In genomic region chr19:43708206-43708605, GRCm38 (mm10) we compare ENCODE assay signal across 14 mouse cellular contexts.
"Had no signal": no experiment of that assay in that cellular context is flagged by ENCODE, and none has a peak within 500 bp of the region (broad histone marks: within the 10 kb centered on the region; RNA-seq: fewer than 3 reads in every experiment).

No protein-coding gene starts in this region.

- H3K4me3 ChIP-seq: limb, embryonic 15.5 days; liver, embryonic 12.5 days; megakaryocyte, embryonic 14.5 days; midbrain, embryonic 13.5 days; midbrain, embryonic 15.5 days; neural tube, embryonic 12.5 days had no signal

- H3K9me3 ChIP-seq: limb, embryonic 15.5 days; liver, embryonic 12.5 days; megakaryocyte, embryonic 14.5 days; midbrain, embryonic 13.5 days; midbrain, embryonic 15.5 days; neural tube, embryonic 12.5 days had no signal

- H3K9ac ChIP-seq: limb, embryonic 15.5 days; liver, embryonic 12.5 days; liver, embryonic 14.5 days; lung, embryonic 14.5 days; midbrain, embryonic 13.5 days; midbrain, embryonic 15.5 days; neural tube, embryonic 12.5 days had no signal

- ATAC-seq: liver, embryonic 12.5 days; midbrain, embryonic 13.5 days; midbrain, embryonic 15.5 days had no signal

- H3K27ac ChIP-seq: limb, embryonic 15.5 days; liver, embryonic 12.5 days; liver, embryonic 14.5 days; macrophage; midbrain, embryonic 13.5 days; midbrain, embryonic 15.5 days; neural tube, embryonic 12.5 days had no signal

- H3K4me1 ChIP-seq: limb, embryonic 15.5 days; midbrain, embryonic 15.5 days; neural tube, embryonic 12.5 days had no signal

- DNase-seq: lung, embryonic 14.5 days; right cerebral cortex, postnatal 14 days; thymus, adult 18-20 months; thymus, postnatal 14 days; thymus, postnatal 36 days had no signal

- H3K4me2 ChIP-seq: limb, embryonic 15.5 days; liver, embryonic 12.5 days; lung, embryonic 14.5 days; midbrain, embryonic 11.5 days; midbrain, embryonic 13.5 days; midbrain, embryonic 15.5 days; neural tube, embryonic 12.5 days had no signal

- H3K27me3 ChIP-seq: limb, embryonic 15.5 days; liver, embryonic 12.5 days; megakaryocyte, embryonic 14.5 days; midbrain, embryonic 13.5 days; midbrain, embryonic 15.5 days; neural tube, embryonic 12.5 days had no signal
